Mouse (Mus musculus) heart, adult 2 months (tissue): ENCODE data around the gene Pde11a. TPM values are rescaled to one million over a fixed set of nuclear protein-coding genes. Genes with fewer than 3 reads are reported as not detected.

Experiments used
- DNase-seq, 2 experiments: peaks; one replicate each; pipeline ENCODE4 v3.0.0; 2021
- H3K27ac ChIP-seq: fragments of 200-600 bp; 2 replicates; pipeline ENCODE4 v1.8.1; 2022
- H3K27me3 ChIP-seq: fragments of 200-500 bp; 2 replicates; pipeline ENCODE4 v1.6.1; 2012; ENCODE audit warnings: mild to moderate bottlenecking, low read length, inconsistent platforms, mixed read lengths; ENCODE audit not compliant: control insufficient read depth, insufficient read depth
- H3K36me3 ChIP-seq: fragments of 200-500 bp; 2 replicates; pipeline ENCODE4 v1.6.1; 2012; ENCODE audit warnings: low read length, inconsistent platforms; ENCODE audit not compliant: control insufficient read depth, insufficient read depth
- H3K4me1 ChIP-seq: fragments of 200-500 bp; 2 replicates; pipeline ENCODE4 v1.6.1; 2011; ENCODE audit warnings: low read length; ENCODE audit not compliant: control insufficient read depth, insufficient read depth
- H3K4me3 ChIP-seq: fragments of 200-600 bp; 2 replicates; pipeline ENCODE4 v1.8.1; 2022
- H3K79me2 ChIP-seq: fragments of 200-500 bp; replicated peaks from 2 replicates; pipeline ENCODE4 v1.6.1; 2012; ENCODE audit warnings: mild to moderate bottlenecking, inconsistent platforms, low read length, moderate library complexity, mixed read lengths; ENCODE audit not compliant: control insufficient read depth, insufficient read depth
- H3K9ac ChIP-seq: fragments of 200-500 bp; 2 replicates; pipeline ENCODE4 v1.6.1; 2012; ENCODE audit warnings: low read depth, mild to moderate bottlenecking, control low read depth, inconsistent platforms, low read length, mixed read lengths
- CTCF ChIP-seq: fragments of 200-600 bp; IDR thresholded peaks from 2 replicates; pipeline ENCODE4 v1.8.1; 2022; ENCODE audit warnings: antibody characterized with exemption, mild to moderate bottlenecking, moderate library complexity
- EP300 ChIP-seq: fragments of 200-500 bp; IDR thresholded peaks from 2 replicates; pipeline ENCODE4 v1.6.1; 2011; ENCODE audit warnings: low read depth, low read length, control low read depth; ENCODE audit not compliant: insufficient read depth
- POLR2A ChIP-seq: fragments of 200-500 bp; IDR thresholded peaks from 2 replicates; pipeline ENCODE4 v1.6.1; 2011; ENCODE audit warnings: mild to moderate bottlenecking, low read depth, low read length, control low read depth; ENCODE audit not compliant: insufficient read depth
- WGBS: fragments of 180-500 bp; shearing (Covaris S2); methylation state at CpG from one replicate; pipeline ENCODE4 v1.1.7; 2018; 5-methylcytosine and 5-hydroxymethylcytosine counted together
- intact Hi-C: fragments of 180-260 bp; cut with DNase I; formaldehyde crosslinking; loops from one replicate; pipeline ENCODE4 v1.15.1; 2025
- polyA plus RNA-seq: library from polyadenylated mRNA; depleted of rRNA; stranded (reverse); fragments of >200 nt; gene quantifications from 2 replicates; pipeline ENCODE4 v1.2.3, GENCODE M21; 2012
- total RNA-seq, 2 experiments: library from RNA; stranded (reverse); gene quantifications; 2 replicates each; pipeline ENCODE4 v1.2.3; 2021

The Pde11a gene
- total and polyA plus RNA-seq, 3 experiments = 0.12 to 1.4 (median 1.2) TPM

DNA sequence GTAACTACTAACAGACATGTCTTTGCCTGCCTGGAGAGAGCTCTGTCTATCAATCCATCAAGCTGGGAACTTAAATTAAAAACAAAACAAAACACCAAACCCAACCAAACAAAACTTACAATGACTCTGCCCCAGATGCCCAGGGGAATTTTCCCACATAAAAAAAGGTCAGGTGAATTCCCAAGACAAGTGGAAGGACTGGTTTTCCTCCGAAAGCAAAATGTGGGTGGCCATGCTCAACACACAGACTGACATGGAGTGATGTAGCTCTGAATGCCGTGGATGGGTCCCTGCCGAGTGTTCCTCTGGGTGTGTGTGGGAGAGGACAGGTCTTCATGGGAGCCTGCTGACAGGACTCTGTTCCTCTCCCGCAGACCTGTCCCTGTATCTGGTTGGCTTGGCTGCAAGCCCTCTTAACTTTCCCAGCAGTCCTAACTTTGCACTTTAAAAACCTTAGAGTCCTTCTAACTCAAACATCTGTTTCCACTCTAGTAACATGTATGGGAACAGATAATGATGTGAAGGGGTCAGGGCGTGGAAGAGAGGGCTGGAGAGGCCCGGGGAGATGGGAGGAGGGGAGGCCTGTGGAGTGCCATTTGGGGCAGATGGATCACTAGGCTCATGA lies 346.9 kb downstream of the Pde11a start:
- intact Hi-C loops = no loop called here
- H3K36me3 ChIP-seq = no peaks in the 10 kb centered on the region
- no peak overlapping the region for H3K27ac ChIP-seq
- H3K4me1 ChIP-seq = no peaks in the 10 kb centered on the region
- H3K79me2 ChIP-seq = no peaks in the 10 kb centered on the region
- WGBS = 45% methylated on average over 6 of the region's 6 CpGs
- no peak overlapping the region for H3K9ac ChIP-seq
- DNase-seq = no peak
- no peaks in the 10 kb centered on the region for H3K27me3 ChIP-seq
- TF ChIP-seq CTCF (no peak), EP300 (no peak), POLR2A (no peak)
- no peak overlapping the region for H3K4me3 ChIP-seq

DNA sequence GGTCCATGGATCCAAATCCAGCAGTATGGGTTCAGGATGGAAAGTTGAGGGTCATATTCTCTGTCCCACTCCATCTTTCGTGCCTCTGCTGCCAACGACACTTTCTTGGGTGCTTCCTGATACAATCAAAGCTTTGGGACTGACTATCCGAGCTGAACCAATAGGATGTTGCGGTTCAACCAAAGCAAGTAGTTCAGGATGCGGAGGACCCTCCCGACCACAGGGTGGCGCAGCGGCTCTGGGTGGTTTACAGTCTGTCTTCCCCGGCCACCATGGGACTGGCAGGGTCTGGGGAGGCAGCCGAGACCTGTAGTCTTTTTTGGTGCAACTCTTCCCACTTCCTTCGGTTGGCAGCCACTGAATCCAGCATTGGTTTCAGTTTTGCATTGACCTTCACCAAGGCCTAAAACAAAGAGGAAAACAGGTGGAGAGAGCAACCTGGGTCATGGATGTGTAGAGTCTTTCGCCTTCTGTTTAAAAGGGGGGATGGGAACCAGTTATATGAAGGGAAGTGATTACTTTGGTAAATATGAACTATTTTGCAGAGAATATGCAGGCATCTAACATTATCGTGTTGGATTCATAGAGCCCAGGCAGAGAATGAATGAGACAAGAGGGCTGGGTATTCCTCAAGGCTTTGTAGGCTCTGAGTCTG lies 347.6 kb downstream of the Pde11a start:
- H3K27ac ChIP-seq = no peak overlapping the region
- no peaks in the 10 kb centered on the region for H3K4me1 ChIP-seq
- TF ChIP-seq EP300 = no peak
- peak; percentile 83 for TF ChIP-seq CTCF
- H3K36me3 ChIP-seq = no peaks in the 10 kb centered on the region
- no peaks in the 10 kb centered on the region for H3K79me2 ChIP-seq
- 44% methylated on average over 13 of the region's 13 CpGs for WGBS
- no peak overlapping the region for H3K9ac ChIP-seq
- H3K27me3 ChIP-seq = no peaks in the 10 kb centered on the region
- intact Hi-C loops = no loop called here
- no peak overlapping the region for H3K4me3 ChIP-seq
- DNase-seq = peak; percentile 60 to 71

DNA sequence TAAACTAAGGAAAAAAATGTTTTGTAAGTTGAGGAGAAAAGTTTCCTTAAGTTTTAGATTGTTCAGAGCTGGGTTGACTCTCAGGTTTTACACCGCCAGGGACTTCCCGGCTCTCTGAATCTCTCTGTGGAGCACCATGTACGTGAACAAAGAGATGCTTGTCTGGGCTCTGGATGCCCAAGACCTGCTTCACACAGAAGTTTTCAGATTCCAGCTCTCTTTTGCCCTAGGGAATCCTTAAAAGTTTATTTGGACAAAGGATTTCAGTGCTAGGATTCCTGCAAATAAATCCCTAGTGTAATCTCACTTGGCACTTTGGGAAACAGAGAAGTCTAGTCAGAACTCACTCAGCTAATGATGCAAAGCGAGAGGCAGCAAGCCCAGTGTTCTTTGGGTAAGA lies 348.9 kb downstream of the Pde11a start:
- TF ChIP-seq EP300 (no peak), CTCF (no peak), POLR2A (no peak)
- Histone ChIP-seq H3K79me2 (no peaks in the 10 kb centered on the region), H3K4me3 (no peak overlapping the region), H3K36me3 (no peaks in the 10 kb centered on the region), H3K27ac (no peak overlapping the region), H3K27me3 (no peaks in the 10 kb centered on the region), H3K4me1 (no peaks in the 10 kb centered on the region), H3K9ac (no peak overlapping the region)
- intact Hi-C loops = no loop called here
- WGBS = 80% methylated on average over 4 of the region's 4 CpGs
- no peak for DNase-seq

DNA sequence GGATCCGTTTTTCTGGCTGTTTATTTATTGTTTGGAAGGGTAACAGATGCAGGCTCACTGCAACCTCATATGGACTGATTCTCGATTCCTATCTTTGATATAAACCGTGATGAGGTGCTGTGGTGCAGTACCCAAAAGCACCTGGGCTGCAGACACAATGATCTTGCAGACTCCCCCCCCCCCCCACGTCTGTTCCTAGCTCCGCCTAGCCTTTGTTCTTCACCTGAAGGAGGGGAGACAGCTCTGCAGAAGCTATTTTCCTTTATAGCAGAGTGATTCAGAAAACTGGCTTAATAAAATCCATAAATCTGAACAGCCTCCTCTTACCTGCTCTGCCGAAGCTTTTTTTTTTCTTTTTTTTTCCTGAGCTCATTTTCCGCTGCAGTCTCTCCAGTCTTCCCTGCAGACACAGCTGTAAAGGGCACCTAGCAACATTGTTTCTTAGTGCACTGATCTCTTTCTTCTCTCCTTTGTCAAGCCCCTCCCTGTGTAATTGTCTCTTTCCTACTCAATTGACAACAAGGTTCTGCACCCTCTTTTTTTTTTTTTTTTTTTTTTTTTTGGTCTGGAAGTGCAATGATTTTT lies 349.7 kb downstream of the Pde11a start:
- no peak overlapping the region for H3K4me3 ChIP-seq
- no peaks in the 10 kb centered on the region for H3K4me1 ChIP-seq
- H3K27me3 ChIP-seq = no peaks in the 10 kb centered on the region
- no peaks in the 10 kb centered on the region for H3K79me2 ChIP-seq
- 60% methylated on average over 7 of the region's 7 CpGs for WGBS
- no peaks in the 10 kb centered on the region for H3K36me3 ChIP-seq
- no peak for DNase-seq
- no peak overlapping the region for H3K9ac ChIP-seq
- no peak overlapping the region for H3K27ac ChIP-seq
- no peak for TF ChIP-seq CTCF
- intact Hi-C loops = no loop called here

DNA sequence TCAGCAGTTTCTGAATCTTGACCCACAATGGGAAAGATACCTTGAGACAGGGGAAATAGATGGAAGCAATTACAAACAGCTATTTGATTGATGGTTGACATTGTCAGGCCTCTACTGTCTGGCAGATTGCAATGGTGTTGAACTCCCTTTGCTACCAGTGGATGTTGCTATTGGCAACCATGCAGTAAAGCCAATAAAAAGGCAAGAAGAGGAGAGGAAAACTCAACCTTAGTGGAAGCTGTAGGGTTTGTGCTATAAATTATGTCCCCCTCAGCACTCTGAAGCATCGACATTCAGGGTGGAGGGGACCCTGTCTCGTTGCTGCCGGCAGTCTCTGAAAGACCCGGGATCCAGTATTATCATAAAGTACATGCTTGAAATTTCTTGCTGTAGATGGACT lies 350.2 kb downstream of the Pde11a start:
- no peaks in the 10 kb centered on the region for H3K79me2 ChIP-seq
- no peak overlapping the region for H3K9ac ChIP-seq
- no peak overlapping the region for H3K4me3 ChIP-seq
- WGBS = 72% methylated on average over 4 of the region's 4 CpGs
- no peak for DNase-seq
- H3K27ac ChIP-seq = no peak overlapping the region
- H3K36me3 ChIP-seq = no peaks in the 10 kb centered on the region
- intact Hi-C loops = no loop called here
- no peaks in the 10 kb centered on the region for H3K4me1 ChIP-seq
- TF ChIP-seq CTCF (no peak), EP300 (no peak), POLR2A (no peak)
- H3K27me3 ChIP-seq = no peaks in the 10 kb centered on the region

DNA sequence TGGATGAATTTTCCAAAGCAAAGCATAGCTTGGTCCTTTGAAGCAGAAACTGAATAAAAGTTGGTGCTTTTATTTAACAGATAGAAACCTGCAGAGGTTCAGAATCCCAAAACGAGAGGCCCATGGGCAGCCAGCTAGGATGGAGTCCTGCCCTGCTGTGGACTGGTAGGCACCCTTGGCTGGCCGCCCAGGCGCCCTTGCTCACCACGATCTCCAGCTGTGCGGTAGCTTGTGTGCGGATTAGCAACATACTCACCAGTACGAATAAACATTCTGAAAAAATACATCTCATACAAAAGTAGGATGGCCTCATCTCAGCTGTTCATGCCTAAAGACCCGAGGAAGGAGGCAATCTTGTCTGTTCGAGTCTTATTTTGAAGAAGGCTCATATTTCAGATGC lies 350.8 kb downstream of the Pde11a start:
- 55% methylated on average over 9 of the region's 9 CpGs for WGBS
- H3K27ac ChIP-seq = no peak overlapping the region
- intact Hi-C loops = no loop called here
- H3K79me2 ChIP-seq = no peaks in the 10 kb centered on the region
- no peak for DNase-seq
- no peaks in the 10 kb centered on the region for H3K36me3 ChIP-seq
- H3K4me1 ChIP-seq = no peaks in the 10 kb centered on the region
- H3K9ac ChIP-seq = no peak overlapping the region
- no peaks in the 10 kb centered on the region for H3K27me3 ChIP-seq
- H3K4me3 ChIP-seq = no peak overlapping the region
- TF ChIP-seq EP300 (no peak), CTCF (no peak), POLR2A (no peak)
